Mouse (Mus musculus) left cerebral cortex, postnatal 14 days (tissue): ENCODE results near the gene Cxcl16. TPM values are rescaled to one million over a fixed set of nuclear protein-coding genes. Genes with fewer than 3 reads are reported as not detected.
"Not testable (repeated sequence)": the region's sequence is repeated elsewhere in the genome, so short reads cannot be mapped to it uniquely, and the experiment has no call there.

Source experiments
- DNase-seq, 2 experiments: peaks; one replicate each; pipeline ENCODE4 v3.0.0; 2021 to 2022; ENCODE audit warnings: low spot score in 2 of 2, mixed read lengths in 1 of 2
- intact Hi-C: fragments of 180-260 bp; cut with DNase I; formaldehyde crosslinking; loops from one replicate; pipeline ENCODE4 v1.15.1; 2025
- long read RNA-seq, 2 experiments: library from polyadenylated mRNA; stranded (forward); transcript quantifications; one replicate each; pipeline ENCODE4 v2.0.0; 2021
- total RNA-seq, 2 experiments: library from RNA; stranded (reverse); gene quantifications; 2 replicates each; pipeline ENCODE4 v1.2.3; 2021

Gene Cxcl16
- total RNA-seq: 1 to 10 TPM in 1 of 2 experiments, under 1 TPM in 1; 0.66 to 1.3 TPM
- long read RNA-seq, experiment 1: 0 reads
- long read RNA-seq, experiment 2: 0 reads

GRCm38 (mm10) chr11:70459601-70460101 lies at the start of gene Cxcl16:
Gene Cxcl16 (minus strand): TSS chr11:70459984.
- intact Hi-C loops: no loop called here
- no peak for DNase-seq

DNA sequence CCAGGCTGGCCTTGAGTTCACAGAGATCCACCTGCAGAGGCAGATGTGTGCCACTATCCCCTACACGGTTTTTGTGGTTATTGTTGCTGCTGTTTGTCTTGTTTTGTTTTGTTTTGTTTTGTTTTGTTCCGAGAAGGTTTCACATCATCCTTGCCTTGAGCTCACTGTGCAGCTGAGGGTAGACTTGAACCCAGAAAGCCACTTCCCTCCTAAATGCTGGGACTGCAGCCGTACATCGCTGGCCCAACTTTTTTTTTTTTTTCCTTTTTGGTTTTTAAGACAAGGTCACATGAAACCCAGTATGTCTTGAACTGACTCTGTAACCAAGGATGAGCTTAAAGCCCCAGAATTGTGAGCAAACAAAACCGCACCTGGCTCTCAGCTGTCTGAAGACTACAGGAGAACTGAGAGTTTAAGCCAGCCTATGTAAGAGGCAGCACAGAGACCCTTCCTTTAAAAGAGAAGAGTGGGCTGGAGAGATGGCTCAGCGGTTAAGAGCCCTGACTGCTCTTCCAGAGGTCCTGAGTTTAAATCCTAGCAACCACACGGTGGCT lies 47.3 kb upstream of the Cxcl16 start:
- intact Hi-C loops: loop anchor here (1.0 to 5.0 kb wide), 3 partner anchors 55 to 93 kb away; partner anchors contain the start of genes Arrb2 and Med11
- DNase-seq: no peak

DNA sequence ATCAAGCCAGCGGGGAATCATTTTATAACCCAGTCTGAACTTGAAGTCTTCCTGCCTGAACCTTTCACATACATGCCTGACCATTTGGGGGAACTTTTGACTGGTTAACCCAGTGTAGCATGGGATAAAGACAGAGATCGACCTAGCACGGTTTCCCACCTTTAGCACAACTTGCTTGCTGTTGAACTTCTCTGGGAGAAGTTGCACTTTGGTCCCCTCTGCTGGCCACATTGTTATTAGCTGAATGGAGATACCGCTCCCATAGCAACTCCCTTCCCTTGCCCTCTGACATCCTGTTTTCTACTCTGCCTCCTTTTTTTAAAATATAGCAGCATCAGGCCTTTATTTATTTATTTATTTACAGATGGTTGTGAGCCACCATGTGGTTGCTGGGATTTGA lies 46.6 kb upstream of the Cxcl16 start:
- DNase-seq: peak; percentile 41 to 67
- intact Hi-C loops: loop anchor here (1.0 to 5.0 kb wide), 3 partner anchors 54 to 92 kb away; partner anchors contain the start of genes Arrb2 and Med11

GRCm38 (mm10) chr11:70504970-70505369 lies 45.2 kb upstream of the Cxcl16 start, which contains the start of gene Tm4sf5:
Gene Tm4sf5 (plus strand): TSS chr11:70505244.
- intact Hi-C loops: loop anchor here (5.0 kb wide), 2 partner anchors 53 to 73 kb away; partner anchors contain the start of genes Arrb2 and Med11

DNA sequence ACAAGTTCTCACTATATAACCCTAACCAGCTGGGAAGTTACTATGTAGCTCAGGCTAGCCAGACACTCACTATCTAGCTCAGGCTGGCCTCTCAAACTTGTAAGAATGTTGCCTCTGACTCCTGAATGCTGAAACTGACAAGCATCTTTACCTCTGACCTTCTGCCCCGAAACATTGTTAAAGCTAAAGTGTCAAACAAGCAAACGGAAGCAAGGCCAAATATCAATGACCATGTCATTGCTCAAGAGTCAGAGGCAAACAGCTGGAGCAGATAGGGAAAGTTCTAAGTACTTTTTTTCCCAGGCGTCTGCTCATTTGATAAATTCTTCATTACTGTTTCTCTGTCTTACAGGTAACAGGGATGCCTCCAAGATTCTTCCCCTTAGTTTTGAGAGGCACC lies 42.2 kb upstream of the Cxcl16 start:
- no peak for DNase-seq
- intact Hi-C loops: no loop called here

More at GRCm38 (mm10) chr11:70504970-70505369, 45.2 kb upstream of the Cxcl16 start, which contains the start of gene Tm4sf5:
- DNase-seq: no peak

DNA sequence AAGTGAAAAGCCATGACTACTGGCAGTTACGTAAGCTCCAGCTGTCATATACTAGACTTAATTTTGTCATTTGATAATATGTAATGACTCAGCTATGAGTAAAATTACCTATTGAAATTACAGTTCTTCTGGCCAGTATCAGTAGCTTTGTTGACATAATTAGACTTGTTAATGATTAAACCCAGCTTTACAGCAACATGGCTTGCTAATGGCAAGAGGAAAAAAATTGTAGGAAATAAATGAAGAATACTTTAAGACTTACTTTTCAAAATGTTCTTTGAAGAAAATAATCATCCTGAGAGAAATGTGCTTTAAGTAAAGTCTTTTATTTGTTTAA lies 40.7 kb upstream of the Cxcl16 start:
- DNase-seq: no peak
- intact Hi-C loops: no loop called here

- no peak for DNase-seq
- intact Hi-C loops: no loop called here
These were observed 40.0 kb upstream of the Cxcl16 start for GRCm38 (mm10) chr11:70499566-70500475.

DNA sequence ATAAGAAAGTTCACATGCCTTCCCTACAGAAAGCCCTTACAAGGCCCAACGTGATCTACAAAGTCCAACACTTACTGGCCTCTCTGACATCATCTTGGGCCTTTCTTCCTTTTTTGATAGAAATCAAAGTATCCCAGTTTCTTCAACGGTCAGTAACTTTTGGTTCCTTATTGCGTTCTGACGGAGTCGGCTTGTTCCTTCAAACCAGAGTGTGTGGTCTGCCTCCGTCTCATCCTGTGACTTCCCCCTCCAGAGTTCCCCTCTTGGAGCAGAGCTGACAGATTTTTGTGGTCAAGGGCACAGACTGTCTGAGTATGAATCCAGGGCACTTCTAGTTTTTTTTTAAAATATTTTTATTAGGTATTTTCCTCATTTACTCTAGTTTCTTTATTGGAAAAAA lies 29.9 kb upstream of the Cxcl16 start:
- intact Hi-C loops: no loop called here
- peak; percentile 7 to 23 for DNase-seq

DNA sequence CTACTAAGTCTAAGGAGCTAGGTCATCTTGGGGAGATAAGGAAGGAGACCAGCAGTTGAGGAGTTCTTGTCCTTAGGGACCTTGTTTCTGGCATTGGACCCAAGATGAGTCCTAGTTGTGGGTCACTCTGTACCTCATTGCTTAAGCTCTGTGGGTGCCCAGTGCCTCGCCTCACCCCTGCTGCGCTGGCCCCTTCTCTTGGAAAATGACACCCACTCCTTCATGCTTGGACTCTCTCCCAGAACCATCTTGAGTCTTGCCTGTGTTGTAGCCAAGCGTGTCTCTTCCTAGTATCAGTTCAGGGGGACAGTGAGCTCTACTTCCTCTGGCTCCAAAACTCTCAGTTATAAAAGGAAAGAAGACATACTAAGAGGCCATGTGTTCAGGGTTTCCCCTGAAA lies 29.4 kb upstream of the Cxcl16 start:
- no peak for DNase-seq
- intact Hi-C loops: no loop called here

GRCm38 (mm10) chr11:70487816-70488215 lies 28.0 kb upstream of the Cxcl16 start:
- no peak for DNase-seq
- intact Hi-C loops: no loop called here

DNA sequence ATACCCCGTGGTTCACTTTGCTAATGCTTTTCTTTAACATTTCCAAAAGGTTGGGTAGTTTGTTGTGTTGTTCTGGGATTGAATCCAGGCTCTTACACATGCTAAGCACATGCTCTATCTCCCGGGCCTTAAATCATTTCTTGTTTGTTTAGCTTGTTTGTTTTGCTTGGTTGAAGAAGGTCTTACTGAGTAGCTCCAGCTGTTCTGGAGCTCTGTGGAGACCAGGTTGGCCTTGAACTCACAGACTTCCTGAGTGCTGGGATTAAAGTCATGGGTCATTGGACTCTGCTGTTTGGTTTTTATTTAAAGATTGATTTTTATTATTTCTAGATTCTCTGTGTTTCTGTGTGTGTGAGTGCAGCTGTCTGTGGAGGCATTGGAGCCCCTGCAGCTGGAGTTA lies 25.7 kb upstream of the Cxcl16 start:
- intact Hi-C loops: no loop called here
- no peak for DNase-seq

DNA sequence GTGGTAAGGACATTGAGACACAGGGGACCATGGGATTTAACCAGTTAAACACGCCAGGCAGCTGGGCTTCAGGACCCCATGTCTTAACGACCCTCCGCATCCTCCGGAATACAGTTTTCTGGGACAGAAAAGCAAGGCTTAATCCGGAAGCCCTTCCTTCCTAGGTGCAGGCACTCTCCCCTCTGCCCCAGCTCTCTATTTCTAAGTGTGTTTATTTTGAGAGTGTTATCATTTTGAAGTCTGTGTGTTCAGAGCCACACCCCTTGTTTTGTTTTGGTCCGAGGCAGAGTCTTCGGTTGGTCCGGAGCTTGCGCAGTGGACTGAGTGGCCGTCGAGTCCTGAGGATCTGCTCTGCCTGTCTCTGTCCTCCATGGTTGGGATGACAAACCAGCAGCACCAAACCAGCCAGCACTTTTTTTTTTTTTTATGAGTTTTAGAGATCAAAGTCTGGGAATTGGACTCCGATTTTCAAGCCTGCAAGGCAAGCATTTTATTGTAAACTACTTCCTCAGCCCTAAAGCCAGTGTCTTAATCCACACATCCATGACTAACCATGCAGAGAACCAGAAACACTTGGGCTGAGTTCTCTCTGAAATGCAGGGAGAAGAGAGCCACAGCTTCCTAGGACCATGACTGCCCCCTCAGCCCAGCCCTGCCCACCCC lies 15.2 kb upstream of the Cxcl16 start:
- intact Hi-C loops: no loop called here
- no peak for DNase-seq

DNA sequence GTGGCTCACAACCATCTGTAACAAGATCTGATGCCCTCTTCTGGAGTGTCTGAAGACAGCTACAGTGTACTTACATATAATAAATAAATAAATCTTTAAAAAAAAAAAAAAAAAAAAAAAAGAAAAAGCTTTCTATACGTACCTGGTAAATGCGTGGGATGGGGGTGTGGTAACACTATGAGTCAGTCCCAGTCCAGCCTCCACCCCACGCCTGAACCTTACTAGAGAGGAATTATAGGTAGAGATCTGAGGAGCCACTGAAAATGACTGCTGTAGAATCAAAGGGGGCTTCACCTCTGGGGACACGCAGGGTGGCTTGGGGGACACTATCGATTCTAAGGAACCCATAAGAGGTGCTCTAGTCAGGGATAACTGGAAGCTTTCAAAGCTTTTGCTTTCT lies 13.5 kb upstream of the Cxcl16 start:
- DNase-seq, intact Hi-C loops: not testable (repeated sequence)

GRCm38 (mm10) chr11:70472716-70473115 lies 12.9 kb upstream of the Cxcl16 start:
- no peak for DNase-seq
- intact Hi-C loops: no loop called here

DNA sequence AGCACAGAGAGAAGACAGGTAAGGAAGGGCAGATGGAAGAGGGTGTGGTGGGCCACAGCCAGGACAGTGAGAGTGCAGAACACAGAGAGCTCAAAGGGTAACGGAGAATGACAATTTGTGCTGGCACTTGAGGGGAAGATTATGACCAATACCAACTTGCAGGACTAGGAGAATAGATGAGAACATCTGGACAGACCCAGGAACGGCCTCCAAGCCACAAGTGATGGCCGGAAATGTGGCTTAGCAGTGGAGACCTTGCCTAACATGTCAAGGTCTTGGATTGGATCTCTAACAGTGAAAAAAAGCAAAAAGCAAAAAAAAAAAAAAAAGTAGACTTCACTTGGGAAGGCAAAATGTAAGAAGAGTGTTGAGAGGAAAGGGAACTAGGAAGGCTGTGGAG lies 10.0 kb upstream of the Cxcl16 start:
- DNase-seq: no peak
- intact Hi-C loops: no loop called here

GRCm38 (mm10) chr11:70467902-70468619 lies 8.3 kb upstream of the Cxcl16 start:
- intact Hi-C loops: no loop called here
- DNase-seq: no peak

- no peak for DNase-seq
These were observed 6.0 kb upstream of the Cxcl16 start for GRCm38 (mm10) chr11:70465824-70466223.

GRCm38 (mm10) chr11:70465211-70465610 lies 5.4 kb upstream of the Cxcl16 start:
- intact Hi-C loops: no loop called here

More at GRCm38 (mm10) chr11:70465824-70466223, 6.0 kb upstream of the Cxcl16 start:
- intact Hi-C loops: no loop called here

GRCm38 (mm10) chr11:70463970-70464369 lies 4.2 kb upstream of the Cxcl16 start:
- intact Hi-C loops: no loop called here
- no peak for DNase-seq

More at GRCm38 (mm10) chr11:70465211-70465610, 5.4 kb upstream of the Cxcl16 start:
- no peak for DNase-seq
